Mouse (Mus musculus) E14TG2a.4 (cell line): Measurements from ENCODE around the gene Mcm8.

ENCODE experiments used
- CTCF ChIP-seq: conservative IDR thresholded peaks from 2 replicates; pipeline ENCODE4 v1.5.1; 2014; ENCODE audit warnings: low read length
- POU5F1 ChIP-seq: IDR thresholded peaks from 2 replicates; pipeline ENCODE4 v1.6.1; 2014; ENCODE audit warnings: low read length, borderline replicate concordance

GRCm38 (mm10) chr2:132849141-132849540 is 33.2 kb downstream of the Mcm8 start:
- TF ChIP-seq CTCF (no peak), POU5F1 (no peak)
